Mouse (Mus musculus): Measurements from ENCODE around the gene Jup.
A peak's percentile ranks its signal among the peaks of the same experiment; 100 is the strongest.
"Not testable (repeated sequence)": the region's sequence is repeated elsewhere in the genome, so short reads cannot be mapped to it uniquely, and the experiment has no call there.

Gene Jup

DNA sequence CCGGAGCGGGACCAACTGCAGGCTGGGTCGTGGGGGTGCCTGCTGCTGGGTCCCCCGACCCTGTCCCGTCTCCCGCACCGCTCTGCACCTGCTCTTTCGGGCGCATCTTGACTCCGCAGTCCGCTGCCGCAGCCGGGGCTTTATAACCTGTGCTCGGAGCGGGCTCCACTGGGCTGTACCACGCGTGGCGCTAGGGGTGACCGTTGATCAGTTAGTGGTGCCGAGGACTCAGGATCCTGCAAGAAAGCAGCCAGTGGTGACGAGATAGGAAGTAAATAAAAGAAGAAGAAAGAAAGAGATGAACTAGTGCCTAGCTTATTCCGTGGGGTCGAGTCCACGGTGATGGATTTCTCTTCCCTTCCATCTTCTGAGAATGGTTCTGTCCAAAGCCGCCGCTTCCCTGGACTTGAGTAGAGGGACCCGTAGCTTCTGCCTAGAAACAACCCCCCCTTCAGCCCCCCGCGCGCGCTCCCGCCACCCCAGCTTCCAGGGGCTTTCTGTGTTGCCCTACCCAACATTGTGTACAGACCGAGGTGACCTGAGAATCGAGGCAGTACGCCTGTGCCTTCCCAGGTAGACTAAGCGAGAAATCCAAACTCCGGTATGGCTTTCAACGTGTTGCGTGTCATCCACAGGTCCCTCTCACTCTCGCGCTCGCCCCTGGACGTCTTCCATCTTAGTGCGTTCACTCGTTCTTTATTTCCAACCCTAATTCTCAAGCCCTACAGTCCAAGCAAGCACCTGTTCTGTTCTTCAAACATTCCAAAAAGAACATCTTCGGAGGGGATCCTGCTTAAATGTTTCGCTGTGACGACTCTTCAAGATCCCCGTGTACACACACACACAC is 41.4 kb downstream of the Jup start, which contains the start of gene Hap1:
Gene Hap1, minus strand, starts transcription at position 157 of the 847 bp plus-strand sequence.
- peak; percentile 47 for DNase-seq (ENCODE audit: low spot score)

DNA sequence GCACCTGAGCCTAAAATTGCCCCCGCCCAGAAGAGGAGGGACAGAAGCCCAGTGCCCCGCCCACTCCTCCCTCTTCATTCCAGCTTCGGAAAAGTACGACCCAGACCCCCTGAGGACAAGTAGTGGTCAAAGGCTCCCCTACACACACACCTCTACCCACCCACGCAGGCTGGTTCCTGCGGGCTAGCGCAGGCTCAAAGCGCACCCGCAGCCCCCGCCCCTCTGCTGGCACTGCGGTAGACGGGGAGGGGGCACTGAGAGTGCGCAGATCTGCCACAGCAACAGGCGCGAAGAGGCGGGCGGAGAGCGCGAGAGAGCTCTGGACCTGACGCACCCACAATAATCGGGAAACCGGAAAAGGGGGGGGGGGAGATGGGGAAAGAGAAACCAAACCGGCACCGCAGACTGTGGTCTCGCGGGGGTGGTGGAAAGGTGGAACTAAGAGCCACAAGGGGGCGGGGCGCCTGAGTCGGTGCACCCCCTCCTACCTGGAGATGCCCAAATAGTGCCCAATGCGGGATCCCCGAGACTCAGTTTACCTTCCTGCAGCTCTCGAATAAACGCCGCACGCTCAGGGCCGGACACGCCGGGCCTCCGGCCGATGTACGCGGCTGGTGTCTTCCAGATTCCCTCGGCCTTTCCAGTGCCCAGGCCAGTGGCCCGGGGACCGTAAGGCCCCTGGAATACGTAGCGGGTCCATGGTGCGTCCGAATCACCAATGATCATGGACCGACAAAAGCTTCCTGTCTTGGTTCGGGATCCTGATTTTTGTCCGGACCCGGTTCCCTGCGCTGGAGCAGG is 42.2 kb downstream of the Jup start:
- DNase-seq (ENCODE audit: low spot score) = peak; percentile 65

DNA sequence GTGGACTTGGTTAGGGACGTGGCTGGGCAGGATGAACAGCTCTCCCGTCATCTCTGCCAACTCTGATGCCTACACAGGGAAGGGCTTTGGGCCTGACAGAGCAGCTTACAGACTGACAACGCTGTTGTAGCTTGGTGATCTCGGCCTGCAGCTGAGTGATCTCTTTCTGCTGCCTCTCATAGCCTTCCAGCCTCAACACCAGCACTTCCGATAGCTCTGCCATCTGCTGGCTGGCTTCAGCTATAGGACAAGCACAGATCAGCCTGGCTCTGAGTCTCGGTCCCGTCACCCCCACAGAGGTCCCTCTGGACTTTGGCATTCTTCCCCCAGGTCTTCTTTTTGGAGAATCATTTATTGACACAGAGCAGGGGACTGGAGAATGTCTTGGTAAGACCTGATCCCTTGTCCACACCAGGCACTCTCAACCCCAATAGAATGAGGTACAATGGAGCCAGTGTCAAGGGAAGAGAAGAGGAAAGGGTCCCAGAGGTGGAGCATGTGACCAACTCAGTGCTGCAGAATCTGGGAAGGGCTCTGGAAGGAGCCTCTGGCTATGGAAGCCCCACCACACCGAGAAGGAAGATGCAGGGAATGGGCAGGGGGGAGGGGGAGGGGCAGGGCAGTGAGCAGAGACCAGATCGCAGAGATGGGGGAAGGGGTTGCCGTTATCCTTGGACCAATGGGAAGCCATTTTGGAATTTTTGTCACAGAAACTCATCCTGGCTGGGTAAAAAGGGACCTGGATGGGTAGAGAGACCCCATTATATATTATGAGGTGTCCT is 45.3 kb downstream of the Jup start:
- no peak for DNase-seq (ENCODE audit: low spot score)

GRCm38 (mm10) chr11:100344269-100344668 is 53.3 kb downstream of the Jup start:
- DNase-seq (ENCODE audit: low spot score) = no peak

- DNase-seq (ENCODE audit: low spot score) = no peak
These were observed 61.8 kb downstream of the Jup start for GRCm38 (mm10) chr11:100335731-100336130.

DNA sequence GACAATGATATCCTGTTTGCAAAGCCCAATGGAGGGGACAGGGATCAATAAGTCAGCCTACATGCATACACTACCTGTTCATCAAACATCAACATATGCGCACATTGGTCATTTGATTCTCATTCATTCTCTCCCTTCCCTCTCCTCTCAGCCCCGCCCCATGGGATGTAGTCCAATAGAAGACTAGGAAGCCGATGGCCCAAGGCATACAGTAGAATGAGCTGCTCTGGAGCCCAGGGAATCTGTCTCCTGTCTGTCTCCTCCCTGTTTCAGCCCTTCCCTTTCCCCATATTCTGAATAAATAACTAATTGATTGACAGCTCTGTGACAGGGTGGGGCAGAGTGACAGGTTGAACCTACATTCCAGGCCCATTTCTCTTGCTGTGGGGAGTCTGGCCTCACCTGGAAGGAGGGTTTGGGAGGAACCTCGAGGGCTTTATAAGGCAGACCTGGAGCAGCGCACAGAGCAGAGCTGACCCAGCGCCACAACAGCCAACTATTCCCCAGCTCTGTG is 63.6 kb downstream of the Jup start, which contains the start of gene Gast:
Gene Gast, plus strand, starts transcription at position 464 of the 514 bp plus-strand sequence.
- DNase-seq (ENCODE audit: low spot score) = no peak

GRCm38 (mm10) chr11:100332766-100333515 is 64.6 kb downstream of the Jup start:
- no peak for DNase-seq (ENCODE audit: low spot score)

- DNase-seq (ENCODE audit: low spot score) = not testable (repeated sequence)
These were observed 66.7 kb downstream of the Jup start for GRCm38 (mm10) chr11:100330816-100331375.

GRCm38 (mm10) chr11:100330235-100330634 is 67.3 kb downstream of the Jup start:
- DNase-seq (ENCODE audit: low spot score) = no peak

GRCm38 (mm10) chr11:100327761-100328160 is 69.8 kb downstream of the Jup start:
- DNase-seq (ENCODE audit: low spot score) = no peak

- DNase-seq (ENCODE audit: low spot score) = no peak
These were observed 70.2 kb downstream of the Jup start for GRCm38 (mm10) chr11:100327316-100327715.

- DNase-seq (ENCODE audit: low spot score) = no peak
These were observed 72.4 kb downstream of the Jup start for GRCm38 (mm10) chr11:100325062-100325629.

DNA sequence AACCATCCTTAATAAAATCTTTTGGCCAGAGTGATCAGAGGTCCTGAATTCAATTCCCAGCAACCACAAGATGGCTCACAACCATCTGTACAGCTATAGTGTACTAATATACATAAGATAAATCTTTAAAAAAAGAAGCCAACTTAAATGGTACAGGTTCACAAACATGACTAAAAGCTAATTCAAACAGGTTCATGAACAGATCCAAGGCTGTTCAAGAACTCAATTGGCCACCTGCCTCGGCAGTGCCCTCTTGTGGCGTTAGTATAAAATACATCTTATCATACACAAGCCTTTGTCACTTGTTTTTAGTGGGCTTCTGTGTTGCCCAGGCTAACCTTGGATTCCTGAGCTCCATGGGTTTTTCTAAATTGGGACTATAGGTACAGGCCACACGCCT is 74.0 kb downstream of the Jup start:
- DNase-seq (ENCODE audit: low spot score) = peak; percentile 79

DNA sequence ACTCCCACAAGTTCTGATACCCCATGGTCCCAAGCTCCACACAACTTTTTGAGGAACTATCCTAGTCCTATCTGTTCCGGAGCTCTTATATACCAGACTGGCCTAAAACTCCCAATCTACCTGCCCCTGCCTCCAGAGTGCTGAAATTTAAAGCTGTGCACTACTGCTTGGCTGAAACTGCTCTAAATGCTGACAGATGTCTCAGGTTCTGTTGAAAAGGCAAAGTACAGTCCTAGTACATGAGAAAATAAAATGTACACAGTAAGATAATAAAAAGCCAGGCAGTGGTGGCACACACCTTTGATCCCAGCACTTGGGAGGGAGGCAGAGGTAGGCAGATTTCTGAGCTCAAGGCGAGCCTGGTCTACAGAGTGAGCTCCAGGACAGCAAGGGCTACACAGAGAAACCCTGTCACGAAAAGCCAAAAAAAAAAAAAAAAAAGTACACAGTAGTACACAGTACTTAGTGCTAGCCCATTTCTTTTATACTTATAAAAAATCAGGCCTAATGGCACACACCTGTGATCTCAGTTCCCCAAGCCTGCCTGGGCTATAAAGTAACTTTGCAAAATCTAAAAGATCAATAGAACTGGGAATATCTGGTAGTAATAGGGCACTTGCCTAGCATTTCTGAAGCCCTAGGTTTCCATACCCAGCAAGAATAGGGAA is 74.8 kb downstream of the Jup start:
- peak; percentile 40 for DNase-seq (ENCODE audit: low spot score)

GRCm38 (mm10) chr11:100321479-100322305 is 75.9 kb downstream of the Jup start:
- DNase-seq (ENCODE audit: low spot score) = peak; percentile 10

GRCm38 (mm10) chr11:100320701-100321410 is 76.7 kb downstream of the Jup start:
- not testable (repeated sequence) for DNase-seq (ENCODE audit: low spot score)

DNA sequence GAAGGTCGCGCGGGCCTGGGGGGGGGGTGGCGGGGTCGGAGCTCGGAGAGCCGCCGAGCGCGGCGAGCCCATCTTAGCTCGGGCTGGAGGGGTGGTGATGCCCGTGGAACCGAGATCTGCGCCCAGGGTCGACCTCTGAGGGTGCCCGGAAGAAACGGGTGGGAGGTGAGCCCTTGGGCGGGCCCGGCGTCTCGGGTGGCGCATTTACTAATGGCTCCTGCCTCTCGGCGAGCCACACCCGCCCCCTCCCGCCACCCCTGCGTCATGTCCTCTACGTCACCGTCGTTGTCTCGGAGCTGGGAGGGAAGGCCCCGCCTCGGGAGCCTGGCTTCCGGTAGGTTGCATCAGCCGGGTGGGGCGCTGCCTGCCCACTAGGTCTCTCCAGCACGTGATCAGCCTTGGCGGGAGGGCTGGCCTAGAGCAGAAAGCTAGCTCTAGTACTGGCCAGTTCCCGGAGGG is 77.4 kb downstream of the Jup start:
- peak; percentile 97 for DNase-seq (ENCODE audit: low spot score)

DNA sequence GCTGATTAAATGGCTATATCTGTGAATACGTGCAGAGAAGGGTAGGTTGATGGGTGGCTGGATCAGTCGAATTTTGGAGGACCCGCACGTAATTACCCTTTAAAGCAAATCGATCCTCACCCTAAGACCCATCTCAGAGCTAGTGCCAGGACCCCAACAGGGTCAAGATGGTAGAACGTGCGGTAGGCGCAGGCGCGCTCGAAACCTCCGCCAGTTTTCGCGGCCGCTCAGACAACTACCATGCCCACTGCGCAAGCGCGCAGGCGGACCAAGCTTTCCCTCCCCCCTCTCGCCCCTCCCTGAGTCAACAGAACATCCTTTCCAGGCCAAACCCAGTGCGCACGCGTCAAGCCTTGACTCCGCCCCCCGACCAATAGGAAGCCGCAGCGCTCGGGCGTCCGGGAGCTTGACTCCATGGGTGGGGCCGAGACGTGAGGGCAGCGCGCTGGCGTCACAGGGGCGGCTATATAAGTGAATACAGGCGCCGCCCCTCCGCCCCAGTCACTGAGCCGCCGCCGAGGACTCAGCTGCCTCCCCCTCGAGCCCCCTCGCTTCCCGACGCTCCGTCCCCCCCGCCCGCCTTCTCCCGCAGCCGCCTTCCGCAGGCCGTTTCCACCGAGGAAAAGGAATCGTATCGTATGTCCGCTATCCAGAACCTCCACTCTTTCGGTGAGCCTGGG is 77.9 kb downstream of the Jup start, which contains the start of gene Eif1:
Gene Eif1, plus strand, starts transcription at position 394 of the 680 bp plus-strand sequence.
- peak; percentile 100 for DNase-seq (ENCODE audit: low spot score)
